Mouse (Mus musculus) lung, embryonic 15.5 days (tissue): ENCODE results near the gene Pawr. TPM values are rescaled to one million over a fixed set of nuclear protein-coding genes. Genes with fewer than 3 reads are reported as not detected.
A peak's percentile ranks its signal among the peaks of the same experiment; 100 is the strongest.

Source experiments
- ATAC-seq: fragments of 200-750 bp; cut with Nextera tagmentation; 2 replicates; pipeline ENCODE4 v1.8.0; 2017; ENCODE audit warnings: moderate number of reproducible peaks, borderline replicate concordance; ENCODE audit not compliant: low FRiP score, low TSS enrichment; ENCODE audit errors: extremely low read depth
- H3K27ac ChIP-seq: fragments of 300-500 bp; sonication (generic); 2 replicates; pipeline ENCODE4 v1.5.1; 2015; ENCODE audit warnings: moderate library complexity, mild to moderate bottlenecking, inconsistent platforms
- H3K27me3 ChIP-seq: fragments of 300-500 bp; sonication (generic); 2 replicates; pipeline ENCODE4 v1.6.1; 2015; ENCODE audit warnings: inconsistent platforms
- H3K36me3 ChIP-seq: fragments of 300-500 bp; sonication (generic); 2 replicates; pipeline ENCODE4 v1.6.1; 2015; ENCODE audit warnings: inconsistent platforms
- H3K4me1 ChIP-seq: fragments of 300-500 bp; sonication (generic); 2 replicates; pipeline ENCODE4 v1.6.1; 2015; ENCODE audit warnings: inconsistent platforms
- H3K4me2 ChIP-seq: fragments of 300-500 bp; sonication (generic); 2 replicates; pipeline ENCODE4 v1.6.1; 2015; ENCODE audit warnings: inconsistent platforms, mild to moderate bottlenecking, moderate library complexity
- H3K4me3 ChIP-seq: fragments of 300-500 bp; sonication (generic); 2 replicates; pipeline ENCODE4 v1.5.1; 2015; ENCODE audit warnings: mild to moderate bottlenecking, inconsistent platforms
- H3K9ac ChIP-seq: fragments of 300-500 bp; sonication (generic); 2 replicates; pipeline ENCODE4 v1.6.1; 2015; ENCODE audit warnings: inconsistent platforms
- H3K9me3 ChIP-seq: fragments of 300-500 bp; sonication (generic); 2 replicates; pipeline ENCODE4 v1.6.1; 2016; ENCODE audit warnings: inconsistent platforms
- WGBS: fragments of 180-500 bp; shearing (Covaris S2); methylation state at CpG from one replicate; pipeline ENCODE4 v1.1.7; 2015; 5-methylcytosine and 5-hydroxymethylcytosine counted together
- polyA plus RNA-seq: library from polyadenylated mRNA; unstranded; fragments of >200 nt; fragmentation: Nextera tagmentation; extraction: Ambion mirVana; gene quantifications from 2 replicates; pipeline ENCODE4 v1.2.1, GENCODE M21; 2015

The Pawr gene
- polyA plus RNA-seq, 1 experiment from 2014 or later: 20.8 TPM

- H3K36me3 ChIP-seq: no peaks in the 10 kb centered on the region
- H3K9me3 ChIP-seq: no peaks in the 10 kb centered on the region
- ATAC-seq: no peak
- no peaks in the 10 kb centered on the region for H3K27me3 ChIP-seq
- no peak overlapping the region for H3K9ac ChIP-seq
- WGBS: 76% methylated on average over 16 of the region's 16 CpGs
- no peak overlapping the region for H3K27ac ChIP-seq
- H3K4me1 ChIP-seq: no peaks in the 10 kb centered on the region
- no peak overlapping the region for H3K4me3 ChIP-seq
- no peak overlapping the region for H3K4me2 ChIP-seq
Measured at GRCm38 (mm10) chr10:108293620-108294195, 38.2 kb upstream of the Pawr start.

DNA sequence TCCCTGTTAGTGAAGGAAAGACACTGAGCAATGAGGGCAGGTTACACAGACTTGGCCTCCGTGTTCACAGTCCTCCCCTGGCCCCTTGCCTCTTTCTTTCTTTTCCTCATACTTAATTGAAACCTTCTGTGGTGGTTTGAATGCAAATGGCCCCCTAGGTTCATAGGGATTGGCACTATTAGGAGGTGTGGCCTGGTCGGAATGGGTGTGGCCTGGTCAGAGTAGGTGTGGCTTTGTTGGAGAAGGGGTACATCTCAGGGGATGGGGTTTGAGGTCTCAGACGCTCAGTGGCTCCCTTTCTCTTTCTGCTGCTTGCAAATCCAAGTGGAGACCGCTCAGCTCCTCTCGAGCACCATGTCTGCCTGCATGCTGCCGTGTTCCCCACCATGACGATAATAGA lies 37.2 kb upstream of the Pawr start:
- ATAC-seq: peak; percentile 3; the same call in 1 of the 2 replicates
- Histone ChIP-seq H3K27me3 (no peaks in the 10 kb centered on the region), H3K9me3 (no peaks in the 10 kb centered on the region), H3K36me3 (no peaks in the 10 kb centered on the region), H3K9ac (no peak overlapping the region), H3K4me3 (no peak overlapping the region), H3K27ac (no peak overlapping the region), H3K4me1 (no peaks in the 10 kb centered on the region), H3K4me2 (no peak overlapping the region)
- WGBS: 82% methylated on average over 7 of the region's 7 CpGs

GRCm38 (mm10) chr10:108296446-108296845 lies 35.5 kb upstream of the Pawr start:
- WGBS: 80% methylated on average over 7 of the region's 7 CpGs
- H3K36me3 ChIP-seq: no peaks in the 10 kb centered on the region
- H3K27me3 ChIP-seq: no peaks in the 10 kb centered on the region
- no peak overlapping the region for H3K27ac ChIP-seq
- no peaks in the 10 kb centered on the region for H3K4me1 ChIP-seq
- no peak overlapping the region for H3K4me2 ChIP-seq
- no peak for ATAC-seq
- H3K9ac ChIP-seq: no peak overlapping the region
- H3K4me3 ChIP-seq: no peak overlapping the region
- H3K9me3 ChIP-seq: no peaks in the 10 kb centered on the region

DNA sequence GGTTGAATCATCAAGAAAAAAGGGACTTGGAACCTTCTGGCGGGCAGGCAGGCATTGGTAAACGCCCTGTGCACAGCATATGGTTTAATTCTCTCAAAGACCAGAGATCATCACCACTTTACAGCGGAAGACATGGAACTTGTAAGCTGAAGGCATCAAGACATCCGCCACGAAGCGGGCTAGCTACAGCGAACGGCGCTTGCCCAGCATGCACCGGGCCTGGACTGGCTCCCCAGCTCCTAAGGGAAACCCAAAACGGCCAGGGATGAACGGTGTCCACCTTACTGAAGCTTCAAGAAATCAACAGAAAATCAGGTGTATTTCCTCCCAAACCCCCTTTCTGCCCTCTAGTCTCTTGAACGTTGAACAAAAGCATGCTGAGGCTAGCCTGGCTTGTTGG lies 33.7 kb upstream of the Pawr start:
- no peak overlapping the region for H3K4me3 ChIP-seq
- no peak for ATAC-seq
- H3K9ac ChIP-seq: no peak overlapping the region
- H3K27me3 ChIP-seq: no peaks in the 10 kb centered on the region
- H3K4me2 ChIP-seq: no peak overlapping the region
- no peaks in the 10 kb centered on the region for H3K9me3 ChIP-seq
- no peak overlapping the region for H3K27ac ChIP-seq
- H3K4me1 ChIP-seq: no peaks in the 10 kb centered on the region
- WGBS: 94% methylated on average over 13 of the region's 13 CpGs
- no peaks in the 10 kb centered on the region for H3K36me3 ChIP-seq

DNA sequence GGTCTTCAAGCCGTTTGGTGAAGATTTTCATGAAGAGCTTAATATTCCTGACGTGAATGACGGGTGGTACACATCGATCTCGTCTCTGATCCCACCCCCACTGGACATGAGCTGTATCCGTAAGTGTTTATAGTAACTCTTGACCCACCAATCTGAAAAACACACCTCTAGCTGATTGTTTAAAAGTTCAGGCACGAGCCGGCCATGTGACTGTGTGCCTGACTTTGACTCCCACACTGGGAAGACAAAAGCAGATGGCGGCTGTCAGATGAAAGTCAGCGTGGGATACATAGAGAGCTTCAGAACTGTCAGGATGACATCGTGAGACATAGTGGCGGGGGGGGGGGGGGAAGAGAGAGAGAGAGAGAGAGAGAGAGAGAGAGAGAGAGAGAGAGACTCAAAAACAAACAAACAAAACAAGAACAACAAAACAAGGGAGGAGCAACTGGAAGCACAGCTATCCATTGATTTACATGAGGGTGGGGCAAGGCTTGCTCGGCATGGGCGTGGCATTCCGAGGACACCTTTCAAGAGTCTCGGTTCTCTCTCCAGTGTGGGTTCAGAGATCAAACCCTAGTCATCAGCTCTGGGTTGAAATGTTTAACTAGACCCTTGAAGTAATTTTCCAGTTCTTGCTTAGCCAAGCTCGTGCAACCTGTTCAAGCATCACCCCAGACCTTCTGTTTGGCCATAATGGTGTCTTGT lies 32.9 kb upstream of the Pawr start:
- no peaks in the 10 kb centered on the region for H3K27me3 ChIP-seq
- no peak overlapping the region for H3K4me2 ChIP-seq
- no peak overlapping the region for H3K9ac ChIP-seq
- H3K4me1 ChIP-seq: no peaks in the 10 kb centered on the region
- H3K27ac ChIP-seq: no peak overlapping the region
- WGBS: 55% methylated on average over 16 of the region's 17 CpGs
- H3K9me3 ChIP-seq: no peaks in the 10 kb centered on the region
- no peak for ATAC-seq
- H3K36me3 ChIP-seq: no peaks in the 10 kb centered on the region
- H3K4me3 ChIP-seq: no peak overlapping the region

GRCm38 (mm10) chr10:108299828-108300227 lies 32.1 kb upstream of the Pawr start:
- 35% methylated on average over 11 of the region's 11 CpGs for WGBS
- H3K4me3 ChIP-seq: no peak overlapping the region
- H3K27ac ChIP-seq: no peak overlapping the region
- H3K4me2 ChIP-seq: no peak overlapping the region
- no peaks in the 10 kb centered on the region for H3K27me3 ChIP-seq
- no peak for ATAC-seq
- H3K9ac ChIP-seq: no peak overlapping the region
- H3K4me1 ChIP-seq: no peaks in the 10 kb centered on the region
- no peaks in the 10 kb centered on the region for H3K36me3 ChIP-seq
- H3K9me3 ChIP-seq: no peaks in the 10 kb centered on the region

DNA sequence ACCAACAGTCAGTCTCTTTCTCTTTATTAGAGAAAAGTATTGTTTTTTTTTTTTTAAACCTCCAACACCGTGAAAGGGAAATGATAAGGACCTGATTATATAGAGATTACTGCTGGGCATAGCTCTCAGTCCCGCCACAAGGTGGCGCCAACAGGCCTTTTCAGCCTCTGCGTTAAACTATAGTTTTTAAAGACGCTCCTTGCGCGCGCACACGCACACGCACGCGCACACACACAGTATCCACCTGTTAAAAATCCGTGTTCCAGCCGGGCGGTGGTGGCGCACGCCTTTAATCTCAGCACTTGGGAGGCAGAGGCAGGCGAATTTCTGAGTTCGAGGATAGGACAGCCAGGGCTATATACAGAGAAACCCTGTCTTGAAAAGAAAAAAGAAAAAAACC lies 31.1 kb upstream of the Pawr start:
- Histone ChIP-seq H3K4me1 (no peaks in the 10 kb centered on the region), H3K27me3 (no peaks in the 10 kb centered on the region), H3K4me3 (no peak overlapping the region), H3K9ac (no peak overlapping the region), H3K36me3 (no peaks in the 10 kb centered on the region), H3K4me2 (peak overlapping the region; percentile 42; the same call in 1 of the 2 replicates), H3K9me3 (no peaks in the 10 kb centered on the region), H3K27ac (no peak overlapping the region)
- ATAC-seq: peak; percentile 57; the same call in 1 of the 2 replicates
- 12% methylated on average over 19 of the region's 19 CpGs for WGBS

DNA sequence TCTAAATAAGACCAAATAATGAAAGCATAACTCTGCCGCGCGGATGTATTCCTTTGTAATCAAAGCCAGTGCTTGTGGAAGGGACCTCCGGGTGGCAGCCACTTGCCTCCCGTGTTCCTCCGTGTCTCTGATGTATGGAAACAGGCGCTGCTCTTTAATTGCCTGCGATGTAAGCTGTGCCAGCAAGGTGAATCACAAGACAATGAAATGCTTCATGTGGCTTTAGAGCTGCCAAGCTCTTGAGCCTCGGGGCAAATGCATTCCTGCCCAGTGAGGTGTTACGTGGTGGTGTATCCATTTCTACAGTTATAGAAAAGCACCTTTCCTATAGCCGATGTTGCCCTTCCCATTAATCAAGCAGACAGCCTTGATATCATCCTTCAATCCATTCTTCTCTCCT lies 24.1 kb upstream of the Pawr start:
- Histone ChIP-seq H3K4me3 (no peak overlapping the region), H3K27me3 (no peaks in the 10 kb centered on the region), H3K36me3 (no peaks in the 10 kb centered on the region), H3K27ac (no peak overlapping the region), H3K9ac (no peak overlapping the region), H3K9me3 (no peaks in the 10 kb centered on the region), H3K4me1 (no peaks in the 10 kb centered on the region), H3K4me2 (no peak overlapping the region)
- no peak for ATAC-seq
- WGBS: 60% methylated on average over 11 of the region's 11 CpGs

GRCm38 (mm10) chr10:108310195-108310594 lies 21.7 kb upstream of the Pawr start:
- H3K9me3 ChIP-seq: no peaks in the 10 kb centered on the region
- H3K4me3 ChIP-seq: no peak overlapping the region
- ATAC-seq: no peak
- no peaks in the 10 kb centered on the region for H3K27me3 ChIP-seq
- no peak overlapping the region for H3K27ac ChIP-seq
- no peaks in the 10 kb centered on the region for H3K4me1 ChIP-seq
- WGBS: 80% methylated on average over 5 of the region's 5 CpGs
- H3K36me3 ChIP-seq: no peaks in the 10 kb centered on the region
- H3K4me2 ChIP-seq: no peak overlapping the region
- no peak overlapping the region for H3K9ac ChIP-seq

GRCm38 (mm10) chr10:108311396-108311795 lies 20.5 kb upstream of the Pawr start:
- no peaks in the 10 kb centered on the region for H3K4me1 ChIP-seq
- no peaks in the 10 kb centered on the region for H3K36me3 ChIP-seq
- H3K4me2 ChIP-seq: no peak overlapping the region
- ATAC-seq: no peak
- H3K27me3 ChIP-seq: no peaks in the 10 kb centered on the region
- H3K9me3 ChIP-seq: no peaks in the 10 kb centered on the region
- H3K9ac ChIP-seq: no peak overlapping the region
- H3K27ac ChIP-seq: no peak overlapping the region
- 79% methylated on average over 3 of the region's 3 CpGs for WGBS
- H3K4me3 ChIP-seq: no peak overlapping the region

DNA sequence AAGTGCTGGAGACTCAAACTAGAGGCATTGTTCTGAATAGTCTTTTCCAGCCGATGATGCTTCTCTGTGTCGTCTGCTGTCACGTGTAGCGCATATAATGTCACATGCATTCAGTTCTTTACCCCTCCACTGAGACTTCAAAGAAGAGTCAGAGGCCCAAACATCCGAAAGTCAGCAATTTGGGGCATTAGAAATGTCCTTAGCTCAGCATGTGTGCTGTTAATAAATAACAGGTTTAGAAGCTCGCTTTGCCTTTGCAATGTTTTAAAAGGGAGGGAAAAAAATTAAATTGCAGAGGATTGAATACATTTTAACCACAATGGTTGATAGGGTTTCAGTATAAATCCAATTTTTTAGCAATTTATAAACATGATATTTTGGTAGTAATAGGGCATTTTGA lies 18.1 kb upstream of the Pawr start:
- no peaks in the 10 kb centered on the region for H3K9me3 ChIP-seq
- no peak overlapping the region for H3K27ac ChIP-seq
- no peaks in the 10 kb centered on the region for H3K27me3 ChIP-seq
- no peak for ATAC-seq
- H3K4me2 ChIP-seq: no peak overlapping the region
- no peak overlapping the region for H3K9ac ChIP-seq
- no peak overlapping the region for H3K4me3 ChIP-seq
- H3K4me1 ChIP-seq: no peaks in the 10 kb centered on the region
- 81% methylated on average over 6 of the region's 6 CpGs for WGBS
- H3K36me3 ChIP-seq: no peaks in the 10 kb centered on the region

GRCm38 (mm10) chr10:108314396-108314795 lies 17.5 kb upstream of the Pawr start:
- H3K4me2 ChIP-seq: no peak overlapping the region
- H3K27me3 ChIP-seq: no peaks in the 10 kb centered on the region
- H3K9me3 ChIP-seq: no peaks in the 10 kb centered on the region
- ATAC-seq: no peak
- no peak overlapping the region for H3K27ac ChIP-seq
- 77% methylated on average over 8 of the region's 8 CpGs for WGBS
- no peak overlapping the region for H3K9ac ChIP-seq
- H3K36me3 ChIP-seq: no peaks in the 10 kb centered on the region
- no peaks in the 10 kb centered on the region for H3K4me1 ChIP-seq
- H3K4me3 ChIP-seq: no peak overlapping the region
